Mouse (Mus musculus) embryo, embryonic 11 days (tissue): Measurements from ENCODE around the gene Tarm1.

ENCODE experiments used
- DNase-seq: peaks from one replicate; pipeline ENCODE4 v3.0.0-alpha.2; 2015

The Tarm1 gene

DNA sequence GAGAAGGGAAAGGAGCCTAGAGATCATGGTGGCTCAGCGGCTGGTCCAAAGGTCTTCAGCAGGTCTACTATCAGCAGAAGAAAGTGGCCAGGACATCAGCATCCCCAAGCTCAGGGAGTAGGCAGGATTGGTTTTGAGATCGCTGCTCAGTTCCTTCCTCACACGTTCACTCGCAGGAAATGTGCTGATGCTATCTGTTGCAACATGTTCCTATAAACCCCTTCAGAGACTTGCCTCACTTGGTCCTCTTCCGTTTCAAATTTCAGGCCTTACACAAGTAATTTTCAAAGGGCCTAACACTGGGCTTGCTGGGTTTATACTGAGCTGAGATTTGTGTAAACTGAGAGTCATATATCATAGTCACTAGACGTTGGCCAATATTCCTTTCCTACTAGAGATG is at the start of gene Tarm1:
Gene Tarm1 (minus strand): TSS at position 186 of the 400 bp plus-strand sequence.
- DNase-seq = no peak

DNA sequence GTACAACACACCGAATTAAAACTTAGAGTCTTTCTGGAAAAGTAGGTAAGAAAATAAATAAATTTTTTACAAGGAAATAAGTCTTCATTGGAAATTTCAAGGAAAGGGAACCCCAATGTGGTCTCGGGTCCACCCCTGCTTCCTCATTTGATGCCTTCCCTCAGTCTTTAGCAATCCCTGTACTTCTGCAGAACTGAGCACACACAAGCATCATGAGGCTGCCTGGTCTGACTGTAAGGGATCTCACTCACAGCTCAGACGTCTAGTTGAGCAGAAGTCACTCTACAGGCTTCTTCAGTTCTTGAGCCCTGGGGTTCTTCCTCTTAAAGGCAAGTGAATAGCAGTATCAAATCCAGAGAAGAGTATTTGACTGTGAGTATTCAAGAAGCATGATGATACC is 3.5 kb upstream of the Tarm1 start:
- no peak for DNase-seq

DNA sequence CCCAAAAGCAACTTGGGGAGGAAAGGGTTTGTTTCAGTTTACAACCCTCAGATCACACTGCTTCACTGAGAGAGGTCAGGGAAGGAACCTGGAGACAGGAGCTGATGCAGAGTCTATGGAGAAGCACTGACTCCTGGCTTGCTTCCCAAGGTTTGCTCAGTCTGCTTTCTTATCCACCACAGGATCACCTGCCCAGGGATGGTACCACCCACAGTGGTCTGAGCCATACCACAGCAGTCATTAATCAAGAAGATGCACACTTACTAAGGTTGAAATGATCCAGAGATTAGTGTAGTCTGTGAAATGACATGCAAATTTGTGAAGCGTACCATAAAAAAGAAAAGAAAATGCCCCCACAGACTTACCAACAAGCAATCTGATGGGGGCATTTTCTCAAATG is 2.0 kb downstream of the Tarm1 start:
- DNase-seq = no peak

GRCm38 (mm10) chr7:3481948-3482608 is 20.3 kb downstream of the Tarm1 start:
- no peak for DNase-seq

GRCm38 (mm10) chr7:3476728-3477127 is 25.7 kb downstream of the Tarm1 start:
- no peak for DNase-seq

DNA sequence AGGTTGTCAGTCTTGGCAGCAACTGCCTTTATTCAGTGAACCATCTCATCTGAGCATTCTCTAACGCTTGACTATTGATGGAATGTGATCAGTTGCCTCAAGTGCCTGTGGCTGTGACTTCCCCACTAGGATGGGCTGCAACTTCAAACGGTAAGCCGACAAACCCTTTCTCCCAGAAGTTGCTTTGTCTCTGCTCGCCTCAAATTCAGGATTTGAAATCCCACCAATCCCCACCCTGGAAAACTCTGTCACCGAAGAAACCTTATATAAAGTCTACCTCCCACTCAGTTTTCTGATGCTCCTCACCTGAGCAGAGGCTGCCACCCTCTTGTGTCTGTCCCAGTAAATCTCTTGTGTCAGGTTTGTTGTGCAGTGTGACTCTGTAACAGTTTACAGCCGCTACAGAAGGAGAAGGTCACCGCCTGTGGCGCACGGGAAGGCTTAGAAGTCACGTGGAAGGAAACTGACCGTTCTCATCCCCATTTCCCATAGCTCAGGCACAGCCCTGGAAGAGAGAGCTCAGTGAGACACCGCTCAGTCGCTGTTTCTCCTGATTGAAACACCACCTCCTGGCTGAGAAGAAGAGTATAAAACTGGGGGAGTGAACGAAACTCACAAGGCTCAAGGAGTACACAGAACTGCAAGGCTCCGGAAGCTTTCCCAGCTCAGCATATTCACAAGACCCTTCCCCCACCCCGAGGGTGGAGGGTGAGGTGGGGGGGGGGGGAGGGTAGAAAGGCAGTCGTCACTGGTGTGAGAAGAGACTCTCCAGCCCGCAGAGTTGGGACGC is 27.9 kb downstream of the Tarm1 start:
- peak; percentile 59 for DNase-seq

GRCm38 (mm10) chr7:3472774-3473173 is 29.6 kb downstream of the Tarm1 start:
- DNase-seq = no peak

GRCm38 (mm10) chr7:3468614-3469013 is 33.8 kb downstream of the Tarm1 start:
- DNase-seq = no peak

DNA sequence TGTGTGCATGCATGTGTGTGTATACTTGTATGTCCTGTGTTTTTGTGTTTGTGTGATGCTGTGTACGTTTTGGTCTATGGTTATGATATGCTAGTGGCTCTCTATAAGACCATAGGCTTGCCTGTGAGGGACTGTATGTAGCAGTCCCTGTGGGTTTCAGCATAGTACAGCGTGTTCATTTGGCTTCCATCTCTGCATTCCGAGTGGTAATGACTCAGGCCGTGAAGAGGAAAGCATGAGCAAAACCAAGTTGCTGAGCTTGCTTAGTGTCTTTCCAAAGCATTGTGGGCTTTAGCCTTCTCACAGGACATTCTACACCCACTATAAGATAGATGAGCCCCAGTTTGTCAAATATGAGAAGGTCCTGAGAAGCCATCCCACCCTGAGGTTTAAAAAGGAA is 39.1 kb downstream of the Tarm1 start:
- DNase-seq = no peak

DNA sequence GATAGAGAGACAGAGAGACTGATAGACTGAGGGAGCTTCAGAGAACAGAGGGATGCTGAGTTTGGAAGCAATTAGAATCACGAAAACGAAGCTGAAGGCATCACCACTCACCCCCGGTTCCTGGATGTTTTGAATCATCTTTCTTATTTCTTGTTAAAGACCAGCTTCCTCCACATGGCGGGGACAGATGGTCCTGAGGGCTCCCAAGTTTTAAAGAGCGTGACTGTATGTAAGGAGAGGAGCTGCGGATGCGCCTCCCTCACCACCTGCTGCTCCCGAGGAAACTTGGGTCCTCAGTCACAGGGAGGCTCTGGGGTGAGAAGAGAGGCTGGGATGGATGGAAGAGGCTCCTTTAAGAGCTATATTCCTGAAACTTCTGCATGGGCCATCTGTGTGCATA is 42.2 kb downstream of the Tarm1 start:
- no peak for DNase-seq

- no peak for DNase-seq
Measured at GRCm38 (mm10) chr7:3457841-3458217, 44.6 kb downstream of the Tarm1 start.

DNA sequence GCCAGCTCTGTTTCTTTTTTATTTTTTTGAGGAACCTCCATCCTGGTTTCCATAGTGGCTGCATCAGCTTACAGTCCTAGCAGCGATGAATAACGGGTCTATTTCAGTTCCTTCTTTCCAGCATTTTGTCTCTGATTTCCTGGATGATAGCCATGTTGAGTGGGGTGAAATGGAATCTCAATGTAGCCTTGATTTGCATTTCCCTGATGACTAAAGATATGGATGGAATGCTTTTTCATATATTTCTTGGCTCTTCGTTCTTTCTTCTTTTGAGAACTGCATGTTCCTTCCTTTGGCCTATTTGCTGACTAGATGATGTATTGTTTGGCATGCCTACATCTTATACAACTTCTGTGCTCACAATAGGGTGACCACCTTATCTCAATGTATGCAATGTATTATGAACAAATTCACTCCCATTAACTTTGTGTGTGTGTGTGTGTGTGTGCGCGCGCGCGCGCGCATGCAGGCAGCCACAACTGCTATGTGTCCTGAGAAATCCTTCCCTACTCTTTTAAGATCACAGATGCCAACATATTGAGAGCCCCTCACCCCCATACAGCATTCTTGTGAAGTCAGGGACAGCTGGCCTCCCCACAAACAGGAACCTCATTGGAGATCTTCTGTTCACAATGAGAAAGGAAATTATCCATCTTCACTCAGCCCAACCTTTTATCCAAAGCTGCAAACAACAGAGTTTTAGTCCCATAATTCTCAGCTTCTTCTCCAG is 45.1 kb downstream of the Tarm1 start:
- no peak for DNase-seq

GRCm38 (mm10) chr7:3453486-3454183 is 48.8 kb downstream of the Tarm1 start:
- peak; percentile 12 for DNase-seq

GRCm38 (mm10) chr7:3452821-3453485 is 49.5 kb downstream of the Tarm1 start:
- DNase-seq = no peak

- DNase-seq = no peak
Measured at GRCm38 (mm10) chr7:3451161-3451560, 51.3 kb downstream of the Tarm1 start.

- no peak for DNase-seq
Measured at GRCm38 (mm10) chr7:3450671-3451070, 51.8 kb downstream of the Tarm1 start.

DNA sequence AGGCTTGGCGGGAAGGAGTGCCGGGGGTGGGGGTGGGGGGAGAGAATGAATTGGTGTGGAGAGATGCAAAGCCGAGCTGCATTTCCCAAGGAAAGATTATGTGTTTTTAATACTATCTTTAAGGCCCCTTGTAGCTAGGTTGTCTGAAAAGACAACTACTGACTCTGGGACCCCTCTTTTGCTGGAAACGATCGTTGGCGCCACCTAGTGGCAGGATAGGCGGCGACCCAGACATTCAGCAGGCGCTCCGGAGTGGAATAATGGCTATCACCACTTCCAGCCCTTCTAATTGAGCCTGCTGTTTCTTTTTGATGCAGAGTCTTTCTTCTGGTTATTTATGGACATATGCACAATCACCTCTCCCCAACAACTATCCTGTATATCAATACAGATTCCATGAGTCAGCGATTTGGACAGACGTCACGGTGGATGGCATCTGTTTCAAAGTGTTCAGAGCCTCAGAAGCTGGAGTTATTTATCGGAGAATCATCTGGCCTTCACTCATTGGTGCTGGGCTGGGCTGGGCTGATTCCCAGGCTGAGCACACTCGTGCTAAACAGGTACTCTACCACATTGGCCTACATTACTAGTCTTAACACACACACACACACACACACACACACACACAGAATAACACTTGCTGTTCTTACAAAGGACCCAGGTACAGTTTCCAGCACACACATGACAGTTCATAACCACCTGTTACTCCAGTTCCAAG is 53.5 kb downstream of the Tarm1 start:
- DNase-seq = peak; percentile 75

DNA sequence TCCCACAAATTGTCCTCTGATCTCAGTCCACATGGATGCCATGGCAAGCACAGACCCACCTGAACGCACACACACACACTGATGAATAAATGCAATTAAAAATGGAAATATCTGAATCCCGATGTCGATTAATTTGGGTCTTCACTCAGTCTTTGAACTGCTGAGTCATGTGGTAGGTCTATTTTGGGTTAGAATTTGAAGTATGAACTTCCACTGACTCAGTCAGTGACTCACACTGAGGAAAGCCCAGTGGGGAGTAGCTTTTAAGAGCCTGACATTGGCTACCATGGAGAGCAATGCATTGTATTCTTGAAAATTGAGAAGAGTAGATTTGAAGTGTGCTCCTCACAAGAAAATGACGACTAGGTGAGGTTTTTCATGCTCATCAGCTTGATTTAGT is 55.4 kb downstream of the Tarm1 start:
- DNase-seq = no peak

GRCm38 (mm10) chr7:3446584-3446983 is 55.8 kb downstream of the Tarm1 start:
- no peak for DNase-seq

- DNase-seq = no peak
Measured at GRCm38 (mm10) chr7:3444678-3445077, 57.7 kb downstream of the Tarm1 start.

GRCm38 (mm10) chr7:3442476-3443062 is 59.9 kb downstream of the Tarm1 start:
- no peak for DNase-seq

- no peak for DNase-seq
Measured at GRCm38 (mm10) chr7:3440526-3440925, 61.9 kb downstream of the Tarm1 start.
